Mouse (Mus musculus): ENCODE data around the gene Vill. TPM values are rescaled to one million over a fixed set of nuclear protein-coding genes. Genes with fewer than 3 reads are reported as not detected.

The Vill gene
- 2.2 and 2.3 TPM in 2 replicates for total RNA-seq (2021)
- long read RNA-seq, experiment 1 = 0 reads
- long read RNA-seq, experiment 2, partial matches to known transcripts = 0 of 1 reads
- long read RNA-seq, experiment 2, other reads (novel, unspliced or antisense) = 0 of 1 reads

DNA sequence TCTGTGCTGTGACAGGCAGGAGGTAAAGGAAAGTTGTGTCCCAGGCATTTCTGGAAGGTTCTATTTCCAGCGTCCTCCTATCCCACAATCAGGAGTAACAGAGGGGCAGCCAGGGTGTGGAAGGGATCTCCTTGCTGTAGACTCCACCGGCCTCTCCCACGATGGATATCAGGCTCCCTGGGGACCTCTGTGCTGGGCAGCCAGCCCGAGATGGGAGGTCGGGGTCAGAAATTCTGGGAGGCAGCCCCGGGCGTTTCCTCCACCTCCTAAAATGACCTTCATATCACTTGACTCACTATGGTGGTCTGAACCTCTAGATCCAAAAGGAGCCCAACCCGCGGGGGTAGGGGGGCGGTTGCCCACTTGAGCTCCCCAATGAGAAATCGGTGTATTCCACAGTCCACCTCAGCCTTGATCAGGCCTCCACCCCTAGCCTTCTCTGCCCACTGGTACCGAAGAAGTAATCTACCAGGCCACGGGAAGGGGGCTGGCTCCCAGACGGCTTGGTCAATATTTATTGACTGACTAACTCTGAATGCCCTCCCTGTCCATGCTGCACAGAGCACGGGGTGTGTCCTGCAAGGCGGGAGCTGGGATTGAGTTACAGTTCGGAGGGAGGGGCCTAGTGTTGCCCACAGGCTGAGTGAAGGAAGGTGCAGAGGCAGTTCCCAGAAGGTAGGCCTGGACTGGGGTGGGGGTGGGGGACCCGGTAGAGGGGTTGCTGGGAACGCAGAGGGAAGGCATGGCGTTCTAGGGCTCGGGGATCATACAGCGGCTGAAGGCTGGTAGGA, at the start of gene Vill:
Gene Vill, plus strand, starts transcription at position 625 of the 791 bp plus-strand sequence.
- DNase-seq = peak; percentile 72

DNA sequence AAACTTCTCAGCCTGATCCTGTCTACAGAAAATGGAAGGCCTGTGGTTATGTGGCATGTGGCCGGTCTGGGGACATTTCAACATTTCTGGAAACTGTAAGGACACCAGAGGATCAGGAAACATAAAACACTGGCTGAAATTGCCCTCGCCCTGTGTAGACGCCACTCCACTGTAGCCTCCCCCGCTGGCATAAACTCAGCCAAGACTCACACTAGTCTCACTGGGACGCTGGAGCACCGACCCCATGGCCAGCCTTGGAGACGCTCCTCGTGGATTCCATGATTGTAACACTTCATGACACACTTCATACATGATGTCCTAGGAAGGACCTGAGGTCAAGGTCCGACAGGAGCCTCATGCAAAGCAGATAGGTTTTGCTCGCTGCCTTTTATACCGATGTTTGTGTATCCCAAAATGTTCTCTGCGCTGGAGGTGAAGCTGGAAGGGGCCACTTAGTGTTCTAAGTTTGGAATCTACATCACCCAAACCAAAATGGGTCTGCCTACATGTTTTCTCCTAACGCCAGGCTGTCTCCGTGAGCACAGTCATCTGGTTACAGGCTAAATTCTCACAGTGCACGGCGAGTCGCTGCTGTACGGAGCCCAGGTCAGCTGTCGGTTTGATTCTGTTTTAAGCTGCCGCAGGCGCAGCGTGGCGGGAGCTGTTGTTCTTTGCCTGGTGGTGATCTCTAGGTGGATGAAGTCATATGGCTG, 48.4 kb upstream of the Vill start:
- DNase-seq = no peak

DNA sequence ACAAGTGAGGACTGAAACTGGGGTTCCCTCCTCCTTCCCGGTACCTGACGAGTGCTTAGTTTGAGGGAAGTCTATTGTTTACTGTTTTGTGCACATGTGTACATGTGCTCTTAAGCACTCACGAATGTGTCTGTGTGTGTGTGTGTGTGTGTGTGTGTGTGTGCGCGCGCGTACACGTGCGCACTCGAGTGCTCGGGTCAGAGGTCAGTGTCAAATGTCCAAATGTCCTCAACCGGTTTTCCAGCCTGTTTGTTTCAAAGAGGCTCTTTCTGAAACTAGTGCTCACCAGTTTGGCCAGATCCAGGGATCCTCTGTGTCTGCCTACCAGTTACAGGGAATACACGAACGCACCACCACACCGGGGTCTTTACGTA, 47.9 kb upstream of the Vill start:
- no peak for DNase-seq

GRCm38 (mm10) chr9:119005303-119006029, 47.1 kb upstream of the Vill start:
- DNase-seq = no peak

DNA sequence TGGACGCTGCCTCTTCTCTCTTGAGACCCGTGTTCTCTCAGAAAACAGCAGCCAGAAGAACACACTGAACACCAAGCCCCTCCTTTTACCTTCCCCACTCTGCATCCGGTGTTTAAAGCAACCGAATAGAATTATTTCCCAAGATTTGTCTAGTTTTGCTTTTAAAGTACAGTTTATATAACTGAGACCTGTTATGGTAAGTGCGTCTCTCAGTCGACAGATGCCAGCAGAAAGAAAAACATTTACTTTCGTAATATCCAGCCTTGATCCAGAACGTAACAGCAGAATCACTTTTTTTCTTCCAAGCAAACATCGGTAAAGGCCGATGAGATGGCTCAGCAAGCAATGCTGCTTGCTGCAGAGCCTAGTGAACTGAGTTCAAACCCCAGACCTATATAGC, 45.3 kb upstream of the Vill start:
- no peak for DNase-seq

DNA sequence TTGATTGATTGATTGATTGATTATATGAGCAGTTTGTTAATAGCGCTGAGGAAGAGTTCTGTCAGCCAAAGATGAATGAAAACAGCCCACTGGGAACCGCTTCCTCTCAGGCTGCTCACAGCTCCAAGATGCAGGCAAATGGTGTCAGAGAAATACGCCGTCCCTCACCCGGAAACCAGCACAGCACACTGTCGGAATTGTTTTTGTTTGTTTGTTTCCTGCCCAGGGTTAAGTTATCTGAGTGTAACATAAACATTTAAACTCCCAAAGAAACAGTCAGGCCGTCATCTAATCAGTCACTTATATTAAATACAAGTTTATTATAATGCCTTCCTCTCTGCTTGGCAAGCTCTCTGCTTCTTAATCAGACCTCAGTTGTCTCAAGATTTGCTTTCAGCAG, 43.7 kb upstream of the Vill start:
- no peak for DNase-seq

DNA sequence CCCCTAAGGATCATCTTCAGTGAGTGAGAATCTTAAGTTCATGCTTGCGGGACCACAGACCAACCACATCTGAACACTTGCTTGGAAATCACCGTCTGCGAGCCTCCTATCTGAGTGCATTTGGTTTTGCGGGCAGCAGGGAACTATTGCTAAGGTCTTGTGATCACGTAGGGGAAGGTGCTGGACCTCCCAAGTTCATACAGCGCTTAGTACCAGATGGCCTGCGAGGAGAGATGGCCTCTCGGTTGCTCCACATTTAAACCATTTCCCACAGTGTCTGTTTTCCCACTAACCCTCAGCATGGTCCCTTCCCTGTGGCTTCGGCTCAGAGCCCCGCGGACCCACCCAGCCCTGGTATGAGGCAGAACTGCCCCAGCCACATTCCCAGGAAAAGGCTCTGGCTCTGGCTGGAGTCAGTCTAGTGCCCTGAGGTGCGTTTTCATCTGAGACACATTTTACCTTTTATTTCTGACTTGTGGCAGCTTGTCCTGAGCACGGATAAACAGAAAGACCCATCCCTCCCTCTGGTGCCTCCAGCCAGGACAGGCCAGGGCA, 42.3 kb upstream of the Vill start:
- DNase-seq = no peak

- DNase-seq = no peak
These were observed 35.6 kb upstream of the Vill start for GRCm38 (mm10) chr9:119016785-119017507.

DNA sequence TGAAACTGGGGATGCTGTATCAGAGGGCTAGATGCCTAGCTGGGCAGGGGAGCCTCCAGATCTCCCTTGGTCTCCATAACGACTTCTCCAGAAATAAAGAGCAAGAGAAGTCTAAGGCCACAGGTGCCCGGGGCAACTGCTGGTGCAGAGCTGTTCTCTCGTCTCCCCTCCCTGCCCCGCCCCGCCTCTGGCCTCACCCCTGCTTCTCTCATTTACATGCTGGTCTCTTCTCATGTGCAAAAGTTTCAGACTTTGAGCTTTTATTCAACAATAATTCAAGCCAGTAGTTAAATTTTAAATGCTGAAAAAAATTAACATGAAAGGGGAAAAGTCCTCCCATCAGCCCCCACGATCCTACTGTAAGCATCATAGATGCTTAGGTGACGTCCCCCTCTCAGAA, 30.8 kb upstream of the Vill start:
- DNase-seq = no peak

DNA sequence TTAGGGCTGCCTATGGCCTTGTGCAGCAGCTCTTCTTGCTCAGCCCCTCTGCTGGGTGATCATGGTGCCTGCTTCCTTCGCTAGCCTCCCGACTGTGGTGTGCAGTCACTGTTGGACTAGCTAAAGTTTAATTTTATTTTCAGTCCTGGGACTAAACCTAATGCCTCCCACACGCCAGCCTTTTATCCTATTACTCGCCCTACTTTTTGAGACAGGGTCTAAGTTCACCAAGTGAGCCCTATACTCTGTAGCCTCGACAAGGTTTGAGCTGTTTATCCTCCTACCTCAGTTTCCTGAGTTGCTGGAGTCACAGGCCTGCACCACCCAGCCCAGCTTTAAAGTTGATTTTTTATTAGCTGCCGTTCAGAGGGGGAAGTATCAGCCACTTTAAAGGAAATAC, 27.3 kb upstream of the Vill start:
- DNase-seq = no peak

DNA sequence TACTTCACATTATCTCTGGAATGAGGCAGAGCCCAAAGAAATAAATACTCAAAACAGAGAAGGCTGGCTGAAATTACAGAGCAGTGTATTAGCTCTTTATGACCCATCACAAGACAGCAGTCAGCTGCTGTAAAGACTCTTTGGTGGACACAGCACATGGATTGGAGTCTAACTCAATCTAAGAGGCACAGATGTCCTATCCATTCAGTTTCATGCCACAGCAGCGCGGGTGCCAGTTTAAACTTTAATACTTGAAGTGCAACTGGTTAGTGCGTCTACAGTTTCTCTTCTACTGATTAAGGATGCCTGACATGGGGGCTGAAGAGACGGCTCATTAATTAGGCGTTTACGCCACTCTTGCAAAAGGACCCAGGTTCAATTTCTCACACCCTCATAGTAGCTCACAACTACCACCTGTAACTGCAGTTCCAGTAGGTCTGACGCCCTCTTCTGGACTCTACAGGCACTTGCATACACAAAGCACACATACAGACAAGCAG, 26.7 kb upstream of the Vill start:
- no peak for DNase-seq

DNA sequence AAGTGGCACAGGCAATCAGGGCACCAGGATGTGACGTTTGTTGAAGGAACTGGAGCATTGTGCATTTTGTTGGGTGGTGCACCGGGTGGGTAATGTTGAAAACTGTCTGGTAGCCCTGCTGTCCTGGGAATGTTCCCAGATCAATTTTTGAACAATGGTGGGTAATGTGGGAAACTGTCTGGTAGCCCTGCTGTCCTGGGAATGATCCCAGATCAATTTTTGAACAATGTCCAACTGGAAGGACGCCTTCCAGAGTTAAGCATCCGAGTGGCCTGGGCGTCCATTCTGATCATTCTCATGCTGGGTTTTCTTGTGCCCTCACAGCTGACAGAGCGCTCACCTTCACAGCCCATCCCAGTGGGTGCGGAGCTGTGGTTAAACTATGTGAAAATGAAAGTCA, 25.2 kb upstream of the Vill start:
- DNase-seq = no peak

DNA sequence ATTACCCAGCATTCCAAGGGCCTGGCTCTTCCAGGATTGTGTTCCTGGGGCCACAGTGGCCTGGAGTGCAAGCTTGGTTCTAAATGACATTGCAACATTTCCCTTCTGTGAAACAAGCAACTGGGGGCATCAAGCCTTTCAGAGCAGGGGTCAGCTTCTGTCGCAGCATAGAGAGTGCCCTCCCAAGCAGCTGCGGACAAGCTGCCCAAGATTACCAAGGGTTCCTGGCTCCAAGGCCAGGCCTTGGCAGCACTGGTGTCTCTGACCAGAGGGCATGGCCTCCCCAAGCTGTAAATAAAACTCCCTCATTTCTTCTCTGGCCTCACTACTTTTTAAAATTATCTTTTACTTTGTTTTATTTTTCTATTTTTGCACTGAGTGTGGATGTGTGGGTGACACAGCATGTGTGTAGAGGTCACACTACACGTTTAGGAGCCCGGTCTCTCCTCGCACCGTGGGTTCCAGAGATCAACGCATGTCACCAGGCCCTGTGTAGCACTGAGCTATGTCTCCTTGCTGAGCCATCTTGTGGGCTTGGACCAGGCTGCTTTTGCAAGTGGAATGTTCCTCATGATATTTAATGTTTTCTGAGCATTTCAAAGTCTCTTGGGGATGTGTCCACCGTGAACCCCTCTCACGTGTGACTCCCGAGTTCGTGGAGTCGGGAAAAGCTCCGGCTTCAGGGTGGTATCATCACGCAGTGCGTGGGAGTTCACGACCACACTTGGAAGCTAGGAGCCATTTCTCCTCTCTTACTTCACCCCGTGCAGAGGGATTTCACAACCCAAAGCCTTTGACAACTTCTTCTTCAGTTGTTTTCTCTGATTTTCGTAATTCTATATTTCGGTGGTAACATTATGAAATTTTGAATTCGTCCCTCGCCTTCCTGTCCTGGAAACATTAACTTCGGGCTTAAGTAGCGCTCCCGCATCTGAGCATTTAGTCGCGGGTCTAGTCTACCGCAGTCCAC, 24.1 kb upstream of the Vill start:
- DNase-seq = peak; percentile 63

DNA sequence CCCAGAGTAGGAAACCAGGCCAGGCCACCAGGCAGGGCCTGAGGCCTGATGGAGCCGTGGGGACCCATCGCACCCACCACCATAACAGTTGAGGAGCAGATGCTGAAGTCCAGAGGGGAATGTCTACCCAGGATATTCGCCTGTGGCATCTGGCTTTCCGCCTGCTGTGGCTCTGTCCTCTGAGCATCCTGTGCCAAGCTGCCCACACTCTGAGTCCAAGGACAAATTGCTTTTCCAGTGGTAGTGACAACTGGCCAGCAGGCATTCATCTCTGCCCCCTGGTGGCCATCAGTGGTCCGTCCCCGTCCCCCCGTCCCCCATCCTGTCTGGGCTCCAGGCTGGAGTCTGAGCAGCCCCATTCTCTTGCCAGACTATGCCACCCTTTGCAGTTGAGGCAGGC, 23.0 kb upstream of the Vill start:
- DNase-seq = peak; percentile 92

DNA sequence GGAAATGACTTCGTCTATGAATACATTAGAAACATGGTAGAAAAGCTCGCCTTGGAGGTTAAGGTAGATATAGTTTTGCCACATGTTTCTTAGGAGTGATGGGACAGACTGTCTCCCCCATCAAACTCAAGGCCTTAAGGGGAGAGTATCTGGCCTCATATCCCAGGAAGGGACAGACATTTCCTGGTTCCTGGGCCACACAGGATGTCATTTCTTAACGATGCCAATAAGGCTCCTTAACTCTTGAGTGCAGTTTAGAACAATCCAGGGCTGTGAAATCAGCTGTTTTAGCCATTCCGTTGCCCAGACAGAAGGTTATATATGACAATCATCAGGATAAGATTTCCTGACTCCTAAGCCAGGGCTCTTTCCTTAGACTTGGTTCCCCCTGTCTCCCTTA, 21.5 kb upstream of the Vill start:
- DNase-seq = no peak

- DNase-seq = peak; percentile 72
These were observed 20.8 kb upstream of the Vill start for GRCm38 (mm10) chr9:119031772-119032171.

DNA sequence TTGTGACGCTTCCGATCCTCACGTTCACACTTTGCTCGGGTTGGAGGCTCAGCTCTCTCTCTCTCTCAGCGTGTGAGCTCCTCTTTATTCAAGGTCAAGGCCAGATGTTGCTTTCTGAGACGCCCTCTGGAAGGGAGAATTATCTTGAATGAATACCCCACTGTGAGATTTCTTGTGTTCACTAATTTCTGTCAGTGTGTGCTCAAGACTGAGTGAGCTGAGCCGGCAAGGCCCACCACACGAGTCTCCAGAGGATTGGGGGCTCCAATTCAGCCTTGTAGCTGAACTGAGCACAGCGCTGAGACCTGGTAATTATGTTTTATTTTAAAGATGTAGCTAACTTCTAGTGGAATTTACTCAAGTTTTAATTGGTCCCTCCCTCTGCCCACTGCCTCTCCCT, 20.0 kb upstream of the Vill start:
- DNase-seq = no peak

DNA sequence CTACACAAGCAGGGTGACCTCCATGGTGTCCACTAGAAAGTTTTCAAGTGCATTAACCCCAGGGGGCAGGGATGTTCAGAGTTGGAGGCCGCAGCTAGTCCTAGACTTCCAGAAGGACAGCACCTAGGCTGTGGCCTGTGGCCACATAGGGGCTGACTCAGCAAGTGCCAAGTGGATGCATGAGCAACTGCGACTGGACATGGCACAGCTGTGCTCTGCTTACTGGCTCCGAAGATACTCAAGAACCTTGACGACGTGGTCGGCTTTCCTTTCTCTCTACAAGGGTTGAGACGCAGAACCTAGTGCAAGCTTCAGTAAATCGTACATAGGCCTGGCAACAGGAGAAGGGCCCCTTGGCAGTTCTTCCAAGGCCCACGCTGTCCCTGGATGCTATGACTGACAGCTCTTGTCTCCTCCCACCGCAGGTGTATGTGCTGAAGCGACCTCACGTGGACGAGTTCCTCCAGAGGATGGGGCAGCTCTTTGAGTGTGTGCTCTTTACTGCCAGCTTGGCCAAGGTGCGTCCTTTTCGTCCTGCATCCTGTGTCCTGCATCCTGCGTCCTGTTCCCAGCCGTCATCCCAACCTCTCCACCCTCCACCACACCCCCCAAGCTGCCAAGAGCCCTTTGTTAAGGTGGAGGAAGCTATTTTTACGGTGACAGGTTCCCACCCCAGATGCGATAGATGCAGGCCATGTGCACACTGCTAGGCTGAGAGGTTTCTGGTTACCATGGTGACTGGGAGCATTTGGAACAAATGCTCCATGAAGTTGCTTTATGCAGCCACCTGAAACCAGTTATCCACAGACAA, 19.3 kb upstream of the Vill start:
- no peak for DNase-seq

DNA sequence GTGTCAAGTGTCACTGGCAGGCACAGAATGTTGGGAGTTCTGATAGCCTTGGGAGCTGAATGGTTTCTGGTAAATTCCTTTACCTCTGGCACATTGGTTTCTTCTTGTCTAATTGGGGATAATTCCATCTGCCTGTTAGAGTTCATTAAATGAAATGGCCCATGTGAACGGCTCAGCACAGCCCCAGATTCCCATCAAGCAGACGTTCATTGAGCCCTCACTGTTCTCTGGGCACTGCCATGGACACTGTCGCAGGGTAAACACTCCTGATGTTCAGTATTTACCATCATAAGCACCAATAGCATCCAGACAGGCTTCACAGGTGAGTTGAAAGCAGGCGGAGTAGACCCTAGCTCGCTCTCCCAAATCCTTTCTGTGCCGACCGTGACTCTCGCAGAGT, 18.5 kb upstream of the Vill start:
- DNase-seq = no peak
